Mouse (Mus musculus): ENCODE measurements around the gene Cpsf4l.

Gene Cpsf4l

DNA sequence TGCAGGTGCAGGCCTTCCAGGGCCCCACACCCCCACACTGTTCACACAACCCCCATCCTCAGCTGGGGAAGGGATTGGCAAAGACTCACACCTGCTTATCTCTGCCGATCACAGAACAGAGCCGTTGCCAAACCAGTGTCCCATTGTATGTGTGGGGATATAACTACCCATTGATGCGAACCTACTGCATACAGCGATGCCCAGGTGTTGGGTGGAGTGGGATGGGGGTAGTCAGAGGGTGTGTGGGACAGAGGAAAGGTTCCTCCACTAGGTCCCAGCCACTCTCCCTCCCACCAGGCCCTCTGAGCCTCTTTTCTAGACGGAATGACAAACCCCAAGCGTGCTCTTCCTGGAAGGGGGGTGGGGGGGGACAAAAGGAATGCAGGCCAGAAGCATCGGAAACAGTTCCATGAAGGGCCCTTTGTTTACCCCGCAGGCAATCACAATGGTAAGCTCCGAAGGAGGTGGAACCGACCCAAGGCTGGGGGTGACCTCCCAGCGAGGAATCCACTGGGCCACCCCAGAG, at the start of gene Cpsf4l:
Cpsf4l (minus strand) TSS at position 287 of the 526 bp plus-strand sequence.
- 44% methylated on average over 11 of the region's 11 CpGs for WGBS

DNA sequence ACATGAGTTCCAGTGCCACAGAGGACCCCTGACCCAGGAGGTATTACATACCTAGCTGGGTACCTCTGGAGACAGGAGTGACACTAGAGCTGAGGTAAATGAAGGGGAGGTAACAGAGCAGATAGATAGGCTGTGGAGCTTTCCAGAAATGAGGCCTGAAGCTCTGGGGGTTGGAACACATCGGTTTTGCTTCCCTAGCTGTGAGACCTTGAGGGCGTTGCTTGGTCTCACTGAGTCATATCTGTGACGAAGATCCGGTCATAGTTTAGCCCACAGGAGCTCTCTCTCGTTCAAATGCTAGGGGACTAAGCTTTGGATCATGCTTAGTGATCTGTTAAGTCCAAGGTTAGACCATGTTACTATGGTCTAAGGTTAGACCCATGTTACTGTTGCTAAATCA, 49.0 kb upstream of the Cpsf4l start:
- 96% methylated on average over 5 of the region's 5 CpGs for WGBS

GRCm38 (mm10) chr11:113756578-113756977, 46.8 kb upstream of the Cpsf4l start:
- WGBS: 94% methylated on average over 12 of the region's 12 CpGs

DNA sequence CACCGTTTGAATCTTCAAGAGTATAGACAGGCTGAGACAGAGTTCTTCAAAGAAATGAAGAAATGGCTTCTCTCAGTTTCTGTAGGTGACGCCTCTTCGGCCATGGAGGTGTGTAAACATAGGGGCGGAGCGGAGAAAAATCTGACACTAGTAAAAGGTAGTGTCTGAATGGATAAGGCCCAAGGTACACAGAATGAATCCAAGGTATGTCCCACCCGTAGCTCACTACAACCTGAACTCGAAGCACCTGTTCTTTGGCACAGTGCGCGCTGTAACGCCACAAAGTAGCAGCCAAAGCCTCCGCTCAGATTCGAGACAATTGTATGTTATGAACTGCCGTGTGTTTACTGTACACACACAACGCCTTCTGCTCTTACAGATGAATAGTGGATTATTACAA, 46.1 kb upstream of the Cpsf4l start:
- 91% methylated on average over 14 of the region's 14 CpGs for WGBS

- 87% methylated on average over 9 of the region's 9 CpGs for WGBS
These were observed 45.0 kb upstream of the Cpsf4l start for GRCm38 (mm10) chr11:113754845-113755244.

GRCm38 (mm10) chr11:113752685-113753430, 43.0 kb upstream of the Cpsf4l start:
- 96% methylated on average over 10 of the region's 10 CpGs for WGBS

GRCm38 (mm10) chr11:113752158-113752661, 42.4 kb upstream of the Cpsf4l start:
- WGBS: 27% methylated on average over 15 of the region's 15 CpGs

GRCm38 (mm10) chr11:113751484-113752084, 41.8 kb upstream of the Cpsf4l start, which contains the start of gene Cdc42ep4:
TSS of gene Cdc42ep4 (minus strand) at chr11:113751881.
- under 1% methylated on average over 44 of the region's 44 CpGs for WGBS

GRCm38 (mm10) chr11:113750571-113751483, 41.0 kb upstream of the Cpsf4l start:
- WGBS: 1% methylated on average over 67 of the region's 67 CpGs

DNA sequence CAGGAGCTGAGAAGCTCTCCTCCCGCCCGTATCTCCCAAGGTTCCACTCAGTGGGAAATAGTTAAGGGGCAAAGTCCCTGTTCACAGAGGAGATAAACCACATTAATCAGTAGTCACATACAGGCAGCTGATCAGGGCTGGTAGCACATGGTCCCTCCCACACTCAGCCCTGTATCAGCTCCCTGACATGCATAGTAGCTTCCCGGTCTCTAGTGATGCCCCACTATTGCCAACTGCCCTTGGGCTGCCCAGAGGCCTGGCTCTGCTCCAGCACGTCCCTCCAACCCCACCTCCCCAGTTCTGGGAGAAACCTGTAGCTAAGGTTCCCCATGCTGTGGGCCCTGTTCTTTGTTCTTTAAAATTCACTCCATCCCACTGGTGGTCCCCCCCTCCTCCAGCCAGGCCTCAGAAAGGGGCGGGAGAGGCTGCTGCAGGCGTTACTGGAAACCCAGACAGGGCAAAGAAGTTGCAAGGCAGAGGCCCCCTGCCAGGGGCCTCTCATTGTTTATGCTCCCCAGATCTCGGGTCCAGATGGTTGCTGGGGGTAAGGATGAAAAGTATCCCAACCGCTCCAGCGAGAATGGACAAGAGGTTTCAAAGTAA, 40.0 kb upstream of the Cpsf4l start:
- WGBS: 40% methylated on average over 9 of the region's 9 CpGs

- 54% methylated on average over 21 of the region's 21 CpGs for WGBS
These were observed 39.1 kb upstream of the Cpsf4l start for GRCm38 (mm10) chr11:113748797-113749521.

GRCm38 (mm10) chr11:113747725-113748380, 38.0 kb upstream of the Cpsf4l start:
- WGBS: 78% methylated on average over 11 of the region's 11 CpGs

GRCm38 (mm10) chr11:113747056-113747455, 37.2 kb upstream of the Cpsf4l start:
- 66% methylated on average over 16 of the region's 16 CpGs for WGBS

- whole genome bisulfite sequencing: 71% methylated on average over 4 of the region's 4 CpGs
These were observed 36.1 kb upstream of the Cpsf4l start for GRCm38 (mm10) chr11:113745961-113746360.

GRCm38 (mm10) chr11:113742998-113743397, 33.2 kb upstream of the Cpsf4l start:
- 93% methylated on average over 1 of the region's 1 CpGs for WGBS

- 73% methylated on average over 7 of the region's 7 CpGs for WGBS
These were observed 30.3 kb upstream of the Cpsf4l start for GRCm38 (mm10) chr11:113740100-113740499.

DNA sequence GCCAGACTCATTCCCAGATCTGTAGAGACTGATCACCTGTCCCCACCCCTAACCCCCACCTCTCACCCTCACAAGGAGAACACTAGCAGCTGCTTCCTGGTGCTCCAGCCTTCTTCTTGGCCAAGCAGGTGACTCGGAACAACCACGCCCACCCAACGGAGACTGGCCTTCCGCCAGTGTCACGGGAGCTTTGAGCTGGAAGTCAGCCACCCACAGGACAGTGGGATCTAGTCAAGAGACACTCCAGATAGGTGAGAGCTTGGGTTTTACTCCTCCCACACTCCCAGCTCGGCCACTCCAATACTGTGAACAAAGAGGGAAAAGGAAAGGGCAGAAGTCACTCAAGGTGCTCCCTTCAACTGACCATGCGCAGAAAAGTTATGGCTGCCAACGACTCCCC, 29.4 kb upstream of the Cpsf4l start:
- 62% methylated on average over 8 of the region's 8 CpGs for WGBS

GRCm38 (mm10) chr11:113737912-113738311, 28.1 kb upstream of the Cpsf4l start:
- WGBS: 71% methylated on average over 8 of the region's 8 CpGs

GRCm38 (mm10) chr11:113737553-113737854, 27.7 kb upstream of the Cpsf4l start:
- 64% methylated on average over 3 of the region's 3 CpGs for WGBS

DNA sequence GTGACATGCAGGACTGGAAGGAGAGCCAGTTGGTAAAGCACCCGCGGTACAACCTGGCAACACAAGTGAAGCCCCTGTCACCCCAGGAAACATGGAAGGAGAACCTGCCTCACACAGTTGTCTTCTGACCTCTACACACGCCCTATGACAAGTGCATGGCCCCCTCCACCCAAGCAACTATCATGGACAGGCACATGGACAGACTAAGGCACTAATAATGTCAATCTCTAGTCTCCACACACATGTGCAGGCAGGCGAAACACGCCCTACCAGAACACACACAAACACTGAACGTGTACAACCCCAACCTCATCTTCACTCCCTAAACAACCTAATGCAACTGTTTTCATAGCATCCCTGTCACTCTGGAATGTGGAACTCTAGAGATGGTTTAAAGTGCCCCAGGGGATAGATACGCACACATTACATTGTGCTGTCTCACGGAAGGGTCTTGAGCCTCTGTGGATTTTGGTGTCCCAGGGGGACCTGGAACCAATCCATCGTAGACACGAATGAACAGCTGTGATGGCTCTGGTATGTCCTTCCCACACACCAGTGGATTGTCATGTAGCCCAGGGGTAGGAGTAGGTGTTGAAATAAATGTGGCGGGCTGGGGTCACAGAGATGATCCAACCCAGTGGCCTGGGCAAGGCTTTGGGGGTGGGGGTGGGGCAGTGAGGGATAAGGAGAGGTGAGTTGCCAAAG, 27.2 kb upstream of the Cpsf4l start:
- WGBS: 81% methylated on average over 11 of the region's 11 CpGs
